Mouse (Mus musculus): ENCODE results near the gene Tceal6. TPM values are rescaled to one million over a fixed set of nuclear protein-coding genes. Genes with fewer than 3 reads are reported as not detected.
"Not testable (repeated sequence)": the region's sequence is repeated elsewhere in the genome, so short reads cannot be mapped to it uniquely, and the experiment has no call there.

The Tceal6 gene
- polyA plus RNA-seq (2014; fragmentation: Nextera tagmentation; extraction: Ambion mirVana): 9.0 and 12.8 TPM in 2 replicates

DNA sequence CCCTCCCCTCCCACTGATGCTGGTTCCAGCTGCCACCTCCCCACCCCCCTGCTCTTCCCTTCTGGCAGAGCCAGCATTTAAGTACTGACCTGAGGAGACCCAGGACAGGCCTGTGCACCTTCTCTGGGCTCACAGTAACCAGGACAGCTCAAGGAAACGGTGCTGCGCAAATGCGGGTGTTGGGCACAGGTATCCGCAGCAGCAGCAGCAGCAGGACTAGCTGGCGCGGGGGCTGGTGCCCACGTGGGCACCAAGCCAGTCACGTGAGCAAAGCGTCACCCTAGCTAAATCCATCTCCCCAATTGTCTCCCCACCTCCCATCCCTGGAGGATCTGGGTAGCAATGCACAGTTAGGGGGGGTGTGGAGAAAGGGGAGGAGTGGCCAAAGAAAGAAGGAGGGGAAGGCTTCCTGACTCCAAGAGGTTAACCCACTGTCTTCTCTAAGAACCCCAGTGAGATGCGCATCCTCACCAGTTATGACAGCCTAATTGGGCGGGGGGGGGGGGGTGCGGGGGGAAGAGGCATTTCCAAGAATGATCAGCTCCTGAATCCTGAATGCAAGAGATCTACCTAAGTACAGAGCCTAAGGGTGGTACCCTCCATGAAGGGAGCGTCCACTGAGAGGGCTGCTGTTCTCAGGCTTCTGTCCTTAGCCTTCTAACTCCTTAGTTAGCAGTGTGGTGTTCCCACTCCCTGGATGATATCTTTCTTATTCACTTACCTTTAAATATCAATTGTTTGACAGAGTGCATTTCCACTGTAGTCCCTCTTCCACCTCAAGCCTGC lies at the start of gene Tceal6:
Tceal6 (minus strand) TSS at position 252 of the 786 bp plus-strand sequence.
- peak; percentile 67 for DNase-seq (ENCODE audit: low spot score)

DNA sequence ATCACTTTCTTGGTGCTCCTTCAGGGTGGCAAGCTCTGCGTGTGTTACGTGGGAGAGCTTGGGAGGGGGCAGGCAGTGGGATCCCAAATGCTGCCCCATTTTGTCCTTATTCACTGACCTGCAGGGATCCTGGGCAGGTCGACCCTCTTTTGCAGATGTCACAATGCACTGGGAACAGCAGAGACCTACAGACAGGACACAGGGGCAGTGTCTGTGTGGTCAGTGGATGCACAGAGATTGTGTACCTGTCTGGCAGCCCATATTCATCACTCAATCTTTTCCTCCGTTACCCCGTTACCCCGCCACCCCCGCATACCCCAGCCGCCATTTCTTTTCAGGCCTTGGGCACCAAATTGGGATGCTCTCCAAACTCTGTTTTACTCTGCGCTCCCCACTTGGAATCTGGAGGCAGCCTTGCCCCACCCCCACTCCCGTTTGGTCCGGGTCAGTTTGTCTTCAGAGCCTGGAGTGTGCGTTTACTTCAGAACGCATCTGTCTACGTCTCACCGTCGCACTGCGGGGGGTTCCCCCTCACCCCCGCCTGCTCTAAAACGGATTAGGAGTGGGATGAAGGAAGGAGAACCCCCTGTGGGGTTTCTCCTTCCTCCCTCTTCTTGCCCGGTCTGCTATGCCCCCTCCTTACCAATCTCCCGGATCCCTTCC lies 583 bp downstream of the Tceal6 start:
- 40% methylated on average over 19 of the region's 21 CpGs for WGBS
- H3K36me3 ChIP-seq (ENCODE audit: control insufficient read depth, insufficient read depth, low read length); H3K27me3 ChIP-seq (replicated peaks; ENCODE audit: control insufficient read depth, insufficient read depth, low read length); H3K9me3 ChIP-seq (replicated peaks; ENCODE audit: control insufficient read depth, low read length); H3K4me1 ChIP-seq (ENCODE audit: control insufficient read depth, insufficient read depth, low read length); H3K27ac ChIP-seq (ENCODE audit: low read depth, low read length): not testable (repeated sequence)
- DNase-seq (ENCODE audit: low spot score) (peak; percentile 11), ATAC-seq (peak; percentile 40)
- Histone ChIP-seq H3K4me3 (ENCODE audit: low read depth, low read length) (peak overlapping the region; percentile 37), H3K9ac (ENCODE audit: low read length) (peak overlapping the region; percentile 60), H3K4me2 (ENCODE audit: low read length) (peak overlapping the region; percentile 57)

More for the DNA sequence above, at the start of gene Tceal6:
- H3K36me3 ChIP-seq (ENCODE audit: control insufficient read depth, insufficient read depth, low read length): no peaks in the 10 kb centered on the region
- peak within 1 kb of the TSS; percentile 60 for H3K9ac ChIP-seq (ENCODE audit: low read length)
- H3K4me2 ChIP-seq (ENCODE audit: low read length): peak within 1 kb of the TSS; percentile 57
- H3K4me3 ChIP-seq (ENCODE audit: low read depth, low read length): peak within 1 kb of the TSS; percentile 37
- no peaks in the 10 kb centered on the region for H3K4me1 ChIP-seq (ENCODE audit: control insufficient read depth, insufficient read depth, low read length)
- no peaks in the 10 kb centered on the region for H3K9me3 ChIP-seq (replicated peaks; ENCODE audit: control insufficient read depth, low read length)
- peak; percentile 92 for ATAC-seq
- WGBS: 33% methylated on average over 11 of the region's 13 CpGs
- H3K27ac ChIP-seq (ENCODE audit: low read depth, low read length): no peak within 1 kb of the TSS
- no peaks in the 10 kb centered on the region for H3K27me3 ChIP-seq (replicated peaks; ENCODE audit: control insufficient read depth, insufficient read depth, low read length)

DNA sequence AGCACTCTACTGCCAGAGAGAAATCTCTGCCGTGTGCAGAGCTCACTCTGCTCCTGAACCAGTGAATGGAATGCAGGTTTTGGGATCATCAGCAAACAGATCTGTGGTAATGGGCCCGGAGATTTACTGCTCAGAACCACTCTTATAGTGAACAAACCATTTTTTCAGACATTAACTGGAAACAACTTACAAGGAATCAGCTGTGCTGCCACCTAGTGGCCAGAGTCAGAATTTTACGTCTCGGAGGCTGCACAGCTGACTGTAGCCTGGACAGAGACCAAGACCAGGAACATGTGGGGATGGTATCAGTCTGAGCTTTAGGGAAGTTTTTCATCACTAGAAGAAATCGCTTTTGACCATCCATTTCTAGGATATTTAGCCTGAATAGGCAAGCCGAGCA lies 20.6 kb downstream of the Tceal6 start:
- not testable (repeated sequence) for H3K4me3 ChIP-seq (ENCODE audit: low read depth, low read length); ATAC-seq; H3K4me2 ChIP-seq (ENCODE audit: low read length); H3K27ac ChIP-seq (ENCODE audit: low read depth, low read length); DNase-seq (ENCODE audit: low spot score); H3K36me3 ChIP-seq (ENCODE audit: control insufficient read depth, insufficient read depth, low read length); H3K9ac ChIP-seq (ENCODE audit: low read length); H3K4me1 ChIP-seq (ENCODE audit: control insufficient read depth, insufficient read depth, low read length); H3K9me3 ChIP-seq (replicated peaks; ENCODE audit: control insufficient read depth, low read length); H3K27me3 ChIP-seq (replicated peaks; ENCODE audit: control insufficient read depth, insufficient read depth, low read length)
- no CpG with 5 or more reads among the region's 6 CpGs for WGBS

DNA sequence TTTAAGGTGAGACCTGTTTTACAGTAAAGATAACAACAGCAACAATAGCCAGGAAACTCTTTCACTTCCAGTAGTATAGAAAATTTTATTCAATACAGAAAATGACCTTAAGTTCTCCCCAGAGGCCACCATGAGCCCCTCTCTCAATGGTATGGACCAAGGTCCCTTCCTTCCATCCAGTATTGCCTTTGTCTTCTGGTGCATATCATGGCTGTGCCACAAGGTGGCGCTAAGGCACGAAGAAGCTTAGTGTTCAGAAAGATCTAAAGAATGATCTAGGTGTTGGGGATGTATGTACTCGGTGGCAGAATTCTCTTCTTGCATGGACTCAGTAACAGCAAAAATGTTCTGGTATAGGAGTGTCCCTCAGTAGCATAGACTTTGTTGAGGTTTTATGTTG lies 21.8 kb downstream of the Tceal6 start:
- H3K4me1 ChIP-seq (ENCODE audit: control insufficient read depth, insufficient read depth, low read length); H3K27ac ChIP-seq (ENCODE audit: low read depth, low read length); H3K9ac ChIP-seq (ENCODE audit: low read length); H3K4me2 ChIP-seq (ENCODE audit: low read length); H3K27me3 ChIP-seq (replicated peaks; ENCODE audit: control insufficient read depth, insufficient read depth, low read length); DNase-seq (ENCODE audit: low spot score); H3K9me3 ChIP-seq (replicated peaks; ENCODE audit: control insufficient read depth, low read length); H3K4me3 ChIP-seq (ENCODE audit: low read depth, low read length); H3K36me3 ChIP-seq (ENCODE audit: control insufficient read depth, insufficient read depth, low read length); ATAC-seq: not testable (repeated sequence)
- no CpG with 5 or more reads among the region's 3 CpGs for WGBS

DNA sequence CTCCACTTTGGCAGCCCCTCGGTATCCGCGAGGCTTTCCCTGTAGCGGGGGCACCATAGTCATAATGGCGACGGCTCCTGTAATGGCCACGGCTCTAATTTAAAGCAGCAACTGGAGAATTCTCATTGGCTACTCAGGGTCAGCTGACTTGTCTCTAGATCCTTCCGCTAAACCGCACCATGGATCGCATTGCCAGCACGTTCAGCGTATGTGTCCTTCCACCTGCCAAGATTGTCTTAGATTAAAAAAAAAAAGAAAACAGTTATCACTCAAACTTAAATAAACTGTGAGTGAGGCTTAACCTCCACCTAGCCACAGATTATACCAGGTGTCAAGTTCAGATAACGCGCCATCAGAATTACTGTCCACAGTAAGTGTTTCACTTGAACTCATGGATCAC lies 33.0 kb downstream of the Tceal6 start, which contains the start of gene Gm15023:
Gm15023 (minus strand) TSS at position 101 of the 400 bp plus-strand sequence.
- not testable (repeated sequence) for H3K9me3 ChIP-seq (replicated peaks; ENCODE audit: control insufficient read depth, low read length); DNase-seq (ENCODE audit: low spot score); H3K36me3 ChIP-seq (ENCODE audit: control insufficient read depth, insufficient read depth, low read length); H3K4me2 ChIP-seq (ENCODE audit: low read length); H3K4me1 ChIP-seq (ENCODE audit: control insufficient read depth, insufficient read depth, low read length); H3K9ac ChIP-seq (ENCODE audit: low read length); H3K4me3 ChIP-seq (ENCODE audit: low read depth, low read length); H3K27me3 ChIP-seq (replicated peaks; ENCODE audit: control insufficient read depth, insufficient read depth, low read length); H3K27ac ChIP-seq (ENCODE audit: low read depth, low read length); ATAC-seq
- WGBS: 95% methylated on average over 5 of the region's 14 CpGs

Other genes starting within 250 kb of the Tceal6 start
- 0.15 and 0.42 TPM in 2 replicates for gene Nxf2, start 245.9 kb downstream of the Tceal6 start, polyA plus RNA-seq (2014; fragmentation: Nextera tagmentation; extraction: Ambion mirVana)
- 6.5 and 7.3 TPM in 2 replicates for gene Zmat1, start 201.5 kb downstream of the Tceal6 start, polyA plus RNA-seq (2014; fragmentation: Nextera tagmentation; extraction: Ambion mirVana)
- gene Gm15023, start 33.1 kb downstream of the Tceal6 start, polyA plus RNA-seq (2014; fragmentation: Nextera tagmentation; extraction: Ambion mirVana): not detected in 2 replicates
- not detected in 2 replicates for gene Pramel3, start 91.6 kb upstream of the Tceal6 start, polyA plus RNA-seq (2014; fragmentation: Nextera tagmentation; extraction: Ambion mirVana)
- 0.08 TPM in 1 of 2 replicates, not detected in the other for gene Gm5128, start 162.6 kb upstream of the Tceal6 start, polyA plus RNA-seq (2014; fragmentation: Nextera tagmentation; extraction: Ambion mirVana)
- not detected in 2 replicates for gene Gm7903, start 223.1 kb upstream of the Tceal6 start, polyA plus RNA-seq (2014; fragmentation: Nextera tagmentation; extraction: Ambion mirVana)

Data from forebrain, embryonic 14.5 days (tissue).